Mouse (Mus musculus): ENCODE data around the gene Rubcnl.

Rubcnl gene

GRCm38 (mm10) chr14:75017877-75018825 is 2.3 kb downstream of the Rubcnl start:
- DNase-seq (ENCODE audit: extremely low spot score, low read depth, low spot score), result no peak

- no peak for DNase-seq (ENCODE audit: extremely low spot score, low read depth, low spot score)
Observed at GRCm38 (mm10) chr14:75018829-75019228, 3.0 kb downstream of the Rubcnl start.

DNA sequence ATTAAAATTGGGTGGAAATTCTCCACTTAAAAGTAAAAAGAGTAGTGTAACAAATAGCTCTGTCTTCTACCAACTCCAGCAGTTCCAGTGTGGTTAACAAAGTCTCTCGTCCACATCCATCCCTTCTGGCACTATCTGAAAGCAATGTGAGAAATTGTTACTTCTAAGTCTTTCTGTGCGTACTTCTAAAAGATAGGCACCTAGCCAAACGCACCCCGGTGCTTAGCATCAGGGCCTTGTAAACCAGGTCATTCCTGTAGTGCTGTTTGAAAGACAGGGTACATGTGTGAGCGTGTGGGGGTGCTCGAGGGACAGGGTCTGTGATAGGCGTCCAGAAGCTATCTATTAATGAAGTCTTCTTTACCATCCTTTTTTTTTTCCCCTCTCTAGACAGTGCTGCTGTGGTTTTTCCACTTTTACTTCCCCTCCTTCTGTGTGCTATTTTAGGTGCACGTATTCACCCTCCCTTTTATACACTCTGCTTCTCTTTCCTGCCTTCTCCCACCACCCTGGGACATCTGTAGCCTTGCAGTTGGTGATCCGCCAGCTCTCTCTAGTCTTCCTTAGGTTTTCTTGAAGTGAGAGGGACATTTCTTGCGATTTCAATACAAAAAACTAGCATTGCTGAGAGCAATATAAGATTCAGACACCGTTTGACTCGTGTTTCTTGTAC is 4.9 kb downstream of the Rubcnl start:
- no peak for DNase-seq (ENCODE audit: extremely low spot score, low read depth, low spot score)

DNA sequence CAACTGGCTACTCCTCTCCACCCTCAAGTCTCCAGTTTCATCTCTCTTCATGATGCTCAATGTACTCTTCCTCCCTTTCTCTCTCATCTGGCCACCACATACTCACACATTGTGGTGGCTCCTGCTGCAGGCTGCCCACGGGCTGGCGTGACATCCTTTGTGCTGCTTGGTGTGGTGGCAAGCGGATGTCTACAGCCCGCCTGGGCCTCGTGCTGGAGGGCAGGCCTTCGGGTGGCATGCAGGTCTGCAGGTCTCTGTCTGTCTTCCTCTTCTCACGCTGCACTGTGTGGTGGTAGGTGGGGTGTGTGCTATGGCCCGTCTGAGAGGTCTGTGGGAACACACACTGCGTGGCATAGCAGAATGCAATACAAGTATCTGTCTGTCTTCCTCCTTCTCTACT is 6.7 kb downstream of the Rubcnl start:
- DNase-seq (ENCODE audit: extremely low spot score, low read depth, low spot score), result no peak

DNA sequence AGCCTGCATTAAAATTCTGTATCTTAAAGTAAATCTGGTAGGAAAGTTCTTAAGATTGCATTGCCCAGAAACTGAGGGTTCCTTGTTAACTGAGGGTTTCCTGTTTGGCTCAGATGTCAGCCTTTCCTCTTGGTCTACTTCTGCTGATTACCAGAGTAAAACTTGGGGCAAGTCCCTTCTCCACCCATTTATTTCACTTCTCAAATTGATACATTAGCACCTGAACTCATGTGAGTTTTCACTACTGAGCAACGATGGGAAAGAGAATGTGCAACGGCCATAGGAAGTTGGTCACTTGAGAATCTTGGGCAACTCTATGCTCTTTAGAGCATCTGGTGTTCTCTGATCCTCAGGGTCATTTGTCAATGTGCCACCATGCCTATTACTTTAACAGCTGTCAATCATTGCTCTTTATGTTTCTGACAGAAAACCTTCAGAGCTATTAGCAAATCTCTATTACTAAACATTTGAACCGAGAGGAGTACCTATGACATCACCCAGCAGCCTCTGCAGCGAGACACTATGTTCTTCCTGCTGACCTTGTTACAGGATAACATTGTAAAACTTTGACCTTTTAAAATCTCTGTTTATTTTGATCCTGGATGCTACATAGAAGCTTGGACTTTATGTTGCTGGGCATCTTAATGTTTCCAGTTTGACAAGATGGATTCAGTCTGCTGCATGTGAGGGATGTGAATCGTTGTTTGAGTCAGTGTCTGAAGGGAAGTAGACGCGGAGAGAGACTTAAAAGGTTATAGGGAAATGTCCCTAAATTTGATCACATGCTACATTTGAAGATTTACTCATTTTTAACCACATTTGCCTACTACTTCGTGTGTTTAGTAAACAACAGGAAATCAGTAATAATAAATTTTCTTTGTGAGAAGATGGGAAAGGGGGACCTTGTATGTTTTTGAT is 9.2 kb downstream of the Rubcnl start:
- no peak for DNase-seq (ENCODE audit: extremely low spot score, low read depth, low spot score)

DNA sequence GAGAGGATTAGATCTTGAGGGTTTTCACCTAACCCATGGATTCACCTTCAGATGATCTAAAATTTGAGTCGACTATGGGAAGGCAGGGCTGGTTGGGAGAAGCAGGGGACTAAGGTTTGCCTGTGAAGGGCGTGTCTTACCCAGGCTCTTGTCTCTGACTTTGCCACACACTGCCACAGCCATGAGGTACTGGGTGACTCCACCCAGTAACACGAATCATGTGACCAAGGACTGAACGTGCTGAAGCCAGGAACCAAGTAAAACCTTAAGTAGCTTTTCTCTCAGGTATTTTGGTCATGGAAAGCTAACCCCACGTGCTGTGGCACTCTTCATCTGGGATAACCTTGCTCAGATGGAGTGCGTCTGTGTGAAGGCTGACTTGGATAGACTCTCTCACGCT is 14.9 kb downstream of the Rubcnl start:
- DNase-seq (ENCODE audit: extremely low spot score, low read depth, low spot score), result no peak

DNA sequence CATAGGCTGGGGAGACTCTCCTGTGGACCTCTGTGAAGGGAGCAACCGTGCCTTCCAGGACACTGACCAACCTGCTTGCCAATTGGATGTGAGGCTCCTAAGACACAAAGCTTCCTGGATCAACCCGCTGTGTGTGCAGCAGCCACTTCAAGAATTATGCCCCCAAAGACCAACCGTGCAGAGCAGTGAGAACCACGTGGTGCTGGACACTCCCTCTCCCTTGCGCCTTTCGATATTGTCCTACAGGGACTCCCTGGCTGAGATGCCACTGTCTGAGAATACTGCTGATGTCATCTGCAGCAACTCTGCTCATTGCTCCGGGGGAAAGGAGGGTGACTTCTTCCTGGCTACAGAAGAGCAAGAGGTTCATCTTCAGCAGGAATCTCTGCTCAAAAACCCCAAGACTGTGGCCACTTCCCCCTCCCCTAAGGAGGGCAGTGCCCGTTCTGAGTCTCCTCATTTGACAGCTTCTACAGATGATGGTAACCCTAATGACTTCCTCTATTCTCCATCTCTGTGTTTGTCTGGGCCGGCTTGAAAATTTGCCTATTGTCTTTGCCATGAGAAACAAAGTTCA is 16.3 kb downstream of the Rubcnl start:
- no peak for DNase-seq (ENCODE audit: extremely low spot score, low read depth, low spot score)

DNA sequence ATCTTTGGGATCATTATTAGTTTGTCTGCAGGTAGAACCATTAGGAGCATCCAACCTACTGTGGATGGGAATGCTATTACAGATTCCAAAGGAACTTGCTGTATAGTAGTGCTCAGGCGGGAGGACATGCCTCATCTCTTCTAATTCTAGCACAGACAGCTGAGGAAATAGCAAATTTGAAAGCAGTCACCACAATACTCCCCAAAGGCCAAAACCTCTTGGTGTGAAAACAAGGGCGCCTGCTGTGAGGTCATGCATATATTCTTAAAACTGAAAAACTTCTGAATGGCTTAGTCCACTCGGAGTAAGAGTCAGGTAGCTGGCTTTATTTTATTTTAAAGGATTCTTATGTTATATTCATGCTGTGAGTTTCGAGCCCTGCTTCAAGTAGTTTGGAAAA is 16.9 kb downstream of the Rubcnl start:
- no peak for DNase-seq (ENCODE audit: extremely low spot score, low read depth, low spot score)

DNA sequence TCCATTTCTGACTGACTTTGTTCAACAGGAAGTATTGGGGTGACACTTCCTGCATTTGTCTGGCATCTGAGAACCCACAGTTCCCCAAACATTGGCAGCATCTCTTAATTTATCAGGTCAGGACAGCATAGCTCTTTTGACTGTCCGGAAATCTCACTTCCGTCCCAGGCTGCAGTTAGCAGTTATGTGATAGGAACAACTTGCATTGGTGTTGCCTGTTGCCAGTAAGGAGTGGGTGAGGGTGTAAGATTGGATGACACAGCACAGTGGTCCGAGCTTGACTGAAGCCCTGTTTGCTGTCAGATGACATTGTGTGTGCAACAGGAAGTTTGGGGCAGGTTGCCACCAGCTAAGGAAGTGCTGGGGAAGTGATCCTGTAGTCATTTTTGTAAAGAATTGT is 18.4 kb downstream of the Rubcnl start:
- DNase-seq (ENCODE audit: extremely low spot score, low read depth, low spot score), result no peak

DNA sequence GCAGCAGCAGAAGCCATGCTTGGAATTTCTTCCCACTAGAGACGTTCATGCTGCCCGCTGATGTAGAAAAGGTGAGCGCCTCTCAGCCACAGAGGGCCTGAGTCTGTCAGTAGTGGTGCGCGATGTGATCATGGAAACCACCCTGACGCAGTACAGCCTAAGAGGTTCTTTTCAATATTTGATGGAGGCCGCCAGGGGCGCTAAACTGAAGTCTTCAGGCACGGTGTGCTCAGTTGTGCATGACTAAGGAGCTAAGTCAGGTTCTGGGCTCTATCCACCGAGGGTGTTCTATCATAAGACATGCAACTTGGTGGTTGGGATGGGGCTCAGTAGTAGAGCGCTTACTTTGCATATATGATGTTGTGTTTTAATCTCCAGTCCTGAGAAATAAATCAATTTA is 19.6 kb downstream of the Rubcnl start:
- no peak for DNase-seq (ENCODE audit: extremely low spot score, low read depth, low spot score)

GRCm38 (mm10) chr14:75045184-75045583 is 29.4 kb downstream of the Rubcnl start:
- no peak for DNase-seq (ENCODE audit: extremely low spot score, low read depth, low spot score)

GRCm38 (mm10) chr14:75052451-75052850 is 36.6 kb downstream of the Rubcnl start:
- DNase-seq (ENCODE audit: extremely low spot score, low read depth, low spot score), result no peak

DNA sequence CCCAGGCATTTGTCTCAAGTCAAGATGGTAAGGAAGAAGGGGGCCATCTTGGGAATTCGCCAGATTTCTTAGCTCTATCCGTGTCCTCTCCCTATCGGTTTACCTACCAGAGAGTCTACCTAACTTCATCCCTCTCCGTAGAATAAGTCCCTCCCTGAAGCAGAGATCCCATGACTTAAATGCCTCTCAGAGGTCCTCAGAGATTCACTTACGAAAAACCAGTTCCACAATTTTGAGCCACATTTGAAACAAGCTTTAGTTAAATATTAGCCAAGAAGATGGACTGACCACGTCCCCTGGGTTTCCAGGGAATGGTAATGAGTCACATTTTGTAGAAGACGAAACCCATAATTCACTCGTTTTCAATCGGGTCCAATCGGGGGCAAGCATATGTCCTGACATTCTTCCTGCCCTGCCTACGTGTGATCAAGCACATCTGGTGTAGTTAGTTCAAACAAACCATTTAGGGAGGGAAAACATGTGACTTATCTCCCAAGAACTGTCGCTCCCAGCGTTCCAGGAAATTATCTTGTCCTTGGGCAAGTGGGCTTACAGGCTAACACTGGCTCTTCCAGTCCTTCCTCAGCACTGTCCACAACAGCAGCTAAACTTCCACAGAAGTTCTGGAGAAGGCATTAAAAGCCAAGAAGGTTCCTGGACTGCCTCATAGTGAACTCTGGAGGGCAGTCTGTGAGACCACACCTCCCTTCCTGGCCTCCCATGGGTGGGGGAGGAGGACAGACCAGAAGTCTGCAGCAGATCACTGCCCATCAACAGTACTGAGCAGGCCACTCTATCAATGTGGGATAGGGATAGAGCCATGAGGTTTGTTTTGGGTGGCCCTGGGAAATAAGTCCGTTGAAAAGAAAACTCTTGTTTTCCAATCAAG is 38.9 kb downstream of the Rubcnl start:
- no peak for DNase-seq (ENCODE audit: extremely low spot score, low read depth, low spot score)

DNA sequence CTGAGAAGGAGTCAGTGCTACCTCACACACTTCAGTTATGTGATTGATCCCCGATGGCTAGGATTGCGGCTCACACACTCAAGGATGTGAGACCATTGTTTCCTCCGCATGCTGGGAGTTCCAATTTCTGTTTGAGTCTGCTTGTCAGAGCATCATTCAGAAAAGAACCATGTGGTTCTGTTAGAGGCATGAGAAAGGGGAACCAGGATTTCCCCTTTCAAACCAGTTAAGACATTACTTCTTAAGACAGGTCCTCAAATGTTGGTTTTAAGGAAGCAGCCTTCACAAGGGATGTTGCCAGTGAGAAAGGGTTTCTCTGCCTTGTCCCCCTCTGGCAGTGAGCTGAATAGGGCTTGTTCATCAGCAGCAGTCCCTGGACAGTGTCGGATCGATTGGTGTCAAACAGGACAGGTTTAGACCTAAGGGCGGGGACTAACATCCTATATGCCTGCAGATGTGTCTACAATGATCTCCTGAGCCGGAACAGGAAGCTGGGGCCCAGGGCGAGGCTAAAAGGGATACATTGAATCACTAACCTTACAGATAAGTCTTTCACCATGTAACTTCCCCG is 41.1 kb downstream of the Rubcnl start:
- no peak for DNase-seq (ENCODE audit: extremely low spot score, low read depth, low spot score)

- DNase-seq (ENCODE audit: extremely low spot score, low read depth, low spot score), result peak; percentile 66
Observed at GRCm38 (mm10) chr14:75060562-75060961, 44.7 kb downstream of the Rubcnl start.

- no peak for DNase-seq (ENCODE audit: extremely low spot score, low read depth, low spot score)
Observed at GRCm38 (mm10) chr14:75063936-75064335, 48.1 kb downstream of the Rubcnl start.

- no peak for DNase-seq (ENCODE audit: extremely low spot score, low read depth, low spot score)
Observed at GRCm38 (mm10) chr14:75064520-75064919, 48.7 kb downstream of the Rubcnl start.

DNA sequence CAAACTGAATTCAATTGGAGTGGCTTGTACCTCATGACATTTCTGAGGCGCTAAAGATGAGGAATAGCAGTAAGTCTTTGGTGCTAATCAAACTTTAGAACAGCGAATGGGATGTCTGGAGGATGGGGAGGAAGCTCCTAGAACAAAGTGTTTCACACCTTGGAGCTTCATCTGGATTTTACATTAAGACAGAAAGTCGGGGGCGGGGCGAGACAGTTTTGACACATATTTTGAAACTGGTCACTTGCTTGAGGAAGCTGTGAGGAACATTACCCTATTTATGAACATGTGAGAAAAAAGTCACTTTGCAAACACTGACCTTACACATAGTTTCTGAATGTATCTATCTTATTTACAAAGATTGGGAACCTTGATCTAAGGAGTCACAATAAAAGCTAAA is 49.4 kb downstream of the Rubcnl start:
- DNase-seq (ENCODE audit: extremely low spot score, low read depth, low spot score), result no peak

- DNase-seq (ENCODE audit: extremely low spot score, low read depth, low spot score), result no peak
Observed at GRCm38 (mm10) chr14:75068430-75069112, 52.7 kb downstream of the Rubcnl start.
